Mouse (Mus musculus) heart, adult 8-10 months (tissue): ENCODE results near the gene Slc22a23. TPM values are rescaled to one million over a fixed set of nuclear protein-coding genes. Genes with fewer than 3 reads are reported as not detected.

Experiments
- DNase-seq: peaks from one replicate; pipeline ENCODE4 v3.0.0; 2022; ENCODE audit warnings: low spot score
- total RNA-seq, 4 experiments: library from RNA; stranded (reverse); gene quantifications; 2 replicates each; pipeline ENCODE4 v1.2.4; 2022

The Slc22a23 gene
- total RNA-seq, 4 experiments from 2014 or later = 8.8 to 12.5 (median 10.9) TPM

DNA sequence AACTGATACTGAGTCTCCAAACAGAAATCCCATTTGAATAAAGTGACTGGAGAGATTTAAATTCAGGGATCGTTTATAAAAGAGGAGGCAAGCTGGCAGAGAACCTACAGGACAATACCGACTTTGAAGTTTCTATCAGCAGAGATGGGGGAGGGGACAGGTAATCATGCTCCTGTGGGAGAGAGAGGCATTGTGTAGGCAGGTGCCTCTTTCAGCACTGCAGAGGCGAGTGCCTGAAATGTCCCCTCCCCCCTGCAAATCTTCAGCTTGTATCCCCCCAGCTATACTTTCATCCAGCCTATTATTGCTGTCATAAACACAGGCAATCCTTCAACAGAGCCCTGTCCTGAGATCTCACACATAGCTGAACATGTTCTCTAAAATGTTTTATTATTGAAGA lies 43.4 kb downstream of the Slc22a23 start:
- no peak for DNase-seq

GRCm38 (mm10) chr13:34299351-34300333 lies 45.3 kb downstream of the Slc22a23 start:
- no peak for DNase-seq

DNA sequence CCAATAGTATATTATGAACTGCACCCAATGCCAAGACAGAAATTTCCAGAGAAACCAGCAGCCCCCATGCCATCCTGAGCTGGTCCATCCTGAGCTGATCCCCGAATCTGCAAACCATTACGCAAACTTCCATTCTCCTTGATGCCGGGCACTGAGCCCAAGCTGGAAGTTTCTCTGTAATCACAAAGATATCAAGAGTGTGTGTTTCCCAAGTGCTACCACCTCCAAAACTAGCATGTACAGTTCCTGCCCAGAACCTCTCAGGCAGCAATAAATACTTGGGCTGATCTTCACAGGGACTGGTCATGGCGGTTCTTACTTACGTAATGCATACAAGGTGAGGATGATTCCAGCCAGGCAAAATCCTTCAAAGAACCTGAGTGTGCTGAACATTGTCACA lies 46.3 kb downstream of the Slc22a23 start:
- DNase-seq = no peak

GRCm38 (mm10) chr13:34298061-34298460 lies 46.9 kb downstream of the Slc22a23 start:
- DNase-seq = no peak

DNA sequence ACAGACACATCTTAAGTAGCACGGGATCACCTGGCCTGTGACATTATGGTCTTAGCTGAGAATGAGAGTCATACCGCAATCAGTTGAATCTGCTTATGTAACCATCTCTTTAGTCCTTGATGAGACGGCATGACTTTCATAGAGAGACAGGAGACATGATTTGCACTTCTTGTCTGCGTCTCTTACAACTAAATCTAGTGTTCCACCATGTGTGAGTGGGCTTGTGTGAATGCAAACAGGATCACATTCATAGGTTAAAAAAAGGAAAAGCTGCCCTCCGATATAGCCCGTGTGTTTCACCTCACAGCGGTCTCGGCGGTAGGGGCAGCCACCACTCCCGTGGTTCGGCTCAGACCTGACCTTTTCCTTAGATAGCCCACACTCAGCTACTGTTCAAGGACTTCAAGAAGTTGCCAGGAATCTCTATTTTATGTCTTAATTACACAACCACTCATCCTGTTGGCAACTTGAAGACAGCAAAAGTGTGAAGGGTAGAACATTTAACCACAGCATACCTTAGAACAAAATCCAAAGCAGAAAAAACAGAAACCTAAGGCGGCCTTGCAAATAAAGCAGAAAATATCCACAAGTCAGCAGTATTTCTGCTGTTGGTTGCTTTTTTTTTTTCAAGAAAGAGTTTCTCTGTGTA lies 49.1 kb downstream of the Slc22a23 start:
- DNase-seq = no peak

- no peak for DNase-seq
Measured at GRCm38 (mm10) chr13:34294212-34294611, 50.8 kb downstream of the Slc22a23 start.

GRCm38 (mm10) chr13:34292042-34292441 lies 52.9 kb downstream of the Slc22a23 start:
- no peak for DNase-seq

- no peak for DNase-seq
Measured at GRCm38 (mm10) chr13:34290346-34290745, 54.6 kb downstream of the Slc22a23 start.

GRCm38 (mm10) chr13:34289567-34289966 lies 55.4 kb downstream of the Slc22a23 start:
- no peak for DNase-seq

GRCm38 (mm10) chr13:34288129-34288528 lies 56.9 kb downstream of the Slc22a23 start:
- no peak for DNase-seq

GRCm38 (mm10) chr13:34287601-34288083 lies 57.3 kb downstream of the Slc22a23 start:
- no peak for DNase-seq

- no peak for DNase-seq
Measured at GRCm38 (mm10) chr13:34281360-34281759, 63.6 kb downstream of the Slc22a23 start.

DNA sequence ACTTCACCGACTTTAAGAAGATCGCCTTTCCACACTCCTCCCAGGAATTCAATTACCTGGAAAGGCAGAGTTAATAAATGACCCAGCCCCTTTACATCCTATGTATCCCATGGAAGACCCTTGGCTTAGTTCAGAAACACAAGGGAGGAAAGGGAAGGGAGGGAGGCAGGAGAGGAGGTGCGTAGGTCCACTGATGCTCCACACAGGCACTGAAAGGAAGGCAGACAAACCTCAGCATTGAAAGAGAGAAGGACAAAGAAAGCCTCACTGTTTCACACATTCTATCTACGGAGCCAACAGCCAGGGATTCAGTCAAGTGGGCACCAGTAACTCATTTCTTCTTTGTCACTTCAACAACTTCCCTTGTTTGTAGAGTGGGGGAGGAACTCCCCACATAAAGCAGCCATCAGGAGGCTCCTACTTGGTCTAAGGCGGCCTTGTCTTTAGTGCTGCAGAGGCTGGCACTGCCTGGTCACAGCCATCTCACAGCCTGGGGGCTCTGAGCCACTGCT lies 66.2 kb downstream of the Slc22a23 start:
- DNase-seq = no peak

- no peak for DNase-seq
Measured at GRCm38 (mm10) chr13:34278288-34278701, 66.7 kb downstream of the Slc22a23 start.

DNA sequence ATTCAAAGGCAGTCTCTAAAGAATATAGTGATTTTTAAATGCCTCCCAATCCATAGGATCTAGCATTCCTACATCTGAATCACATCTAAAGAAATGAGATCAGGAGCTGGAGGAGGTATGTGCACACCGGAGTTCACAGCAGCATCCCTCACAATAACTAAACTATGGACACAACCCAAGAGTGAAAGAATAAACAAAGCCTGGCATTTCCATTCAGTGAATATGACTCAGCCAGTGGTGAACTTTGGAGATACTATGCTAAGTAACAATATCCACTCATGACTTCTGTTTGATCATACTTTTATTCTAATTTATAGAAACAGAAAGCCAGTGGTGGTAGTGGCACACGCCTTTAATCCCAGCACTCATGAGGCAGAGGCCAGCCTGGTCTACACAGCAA lies 67.4 kb downstream of the Slc22a23 start:
- no peak for DNase-seq

DNA sequence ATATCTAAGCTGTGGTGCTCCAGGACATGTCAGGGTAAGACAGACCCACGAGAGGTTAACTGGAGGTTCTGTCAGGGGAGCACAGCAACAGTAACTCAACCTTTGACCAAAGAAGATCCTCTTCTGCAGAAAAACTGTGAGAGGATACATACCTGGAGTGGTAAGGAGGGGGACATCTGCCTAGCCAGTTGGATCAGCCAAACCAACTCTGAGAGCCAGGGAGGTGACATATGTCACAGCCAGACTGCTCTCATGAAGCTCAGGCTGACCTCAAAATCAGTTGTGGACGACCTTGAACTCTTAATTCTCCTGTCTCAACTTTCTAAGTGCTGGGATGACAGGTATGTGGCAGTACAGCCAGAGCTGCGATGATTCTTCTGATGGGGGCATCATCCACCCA lies 68.0 kb downstream of the Slc22a23 start:
- no peak for DNase-seq

DNA sequence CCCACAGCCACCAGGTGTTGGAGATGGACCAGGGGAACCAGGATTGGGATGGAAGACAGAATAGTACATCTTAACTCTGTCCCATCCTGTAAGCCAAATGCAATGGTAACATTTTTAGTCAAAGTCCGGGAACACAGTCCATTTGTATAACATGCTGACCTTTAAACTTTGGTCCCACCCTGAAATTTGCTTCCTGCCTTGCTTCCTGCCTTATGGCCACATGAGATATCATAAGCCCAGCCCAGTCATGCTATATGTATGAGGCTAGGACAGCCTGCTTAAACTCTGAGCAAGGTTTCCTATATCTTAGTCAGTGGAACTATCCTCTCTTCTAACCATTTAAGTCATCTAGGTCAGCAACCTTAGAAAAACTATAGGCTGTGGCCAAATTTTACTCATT lies 70.1 kb downstream of the Slc22a23 start:
- no peak for DNase-seq

DNA sequence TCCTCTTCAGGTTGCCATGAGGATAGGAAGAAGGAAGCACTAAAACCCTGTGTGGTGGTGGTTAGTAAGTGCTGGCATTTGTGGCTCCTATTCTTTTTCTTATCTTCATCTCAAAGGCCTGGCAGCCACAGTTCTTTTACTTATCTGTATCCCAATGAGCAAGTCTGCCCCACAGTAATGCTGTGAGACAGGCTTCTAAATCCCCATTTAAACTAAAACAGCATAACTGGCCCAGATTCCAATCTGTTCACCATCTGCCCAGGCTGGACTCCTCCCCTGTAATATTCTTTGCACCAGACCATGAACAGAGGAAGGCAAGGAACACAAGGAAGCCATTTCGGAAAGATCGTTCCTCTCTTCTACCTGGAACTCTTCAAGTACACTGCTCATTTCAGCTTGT lies 70.6 kb downstream of the Slc22a23 start:
- no peak for DNase-seq

GRCm38 (mm10) chr13:34272275-34273054 lies 72.5 kb downstream of the Slc22a23 start:
- DNase-seq = no peak

GRCm38 (mm10) chr13:34271665-34272064 lies 73.3 kb downstream of the Slc22a23 start:
- DNase-seq = no peak

DNA sequence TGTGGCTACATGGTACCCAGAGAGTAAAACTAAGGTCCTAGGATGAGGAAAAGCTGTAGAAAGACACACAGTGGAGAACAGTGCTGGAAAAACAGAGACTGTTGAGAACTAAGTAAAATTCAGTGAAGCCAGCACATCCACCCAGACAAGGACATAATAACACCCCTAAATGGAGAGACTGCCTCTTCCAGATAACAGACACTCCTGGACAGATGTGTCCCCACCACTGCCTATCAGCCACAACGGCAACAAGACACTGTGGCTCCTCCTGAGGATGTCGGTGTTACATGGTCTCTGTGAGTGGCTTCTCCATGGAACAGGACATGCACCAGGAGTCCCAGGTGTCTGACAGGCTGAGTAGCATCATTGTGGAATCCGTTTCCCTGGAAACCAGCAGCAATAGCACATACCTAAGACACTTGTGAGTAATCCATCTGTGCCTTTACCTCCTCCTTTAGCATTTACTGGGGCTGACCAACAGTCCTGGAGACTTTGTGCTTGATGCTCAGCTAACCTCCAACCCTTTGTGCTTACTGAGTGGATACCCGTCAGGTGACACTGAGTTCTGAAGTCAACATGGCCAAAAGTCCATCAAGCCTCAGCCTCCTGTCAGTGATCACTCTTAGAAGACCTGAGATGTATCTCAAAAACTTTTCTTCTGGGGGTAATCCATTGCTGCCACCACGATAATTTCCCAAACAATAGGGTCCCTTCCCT lies 73.9 kb downstream of the Slc22a23 start:
- no peak for DNase-seq
